Mouse (Mus musculus): ENCODE data around the gene Kif27.

DNA sequence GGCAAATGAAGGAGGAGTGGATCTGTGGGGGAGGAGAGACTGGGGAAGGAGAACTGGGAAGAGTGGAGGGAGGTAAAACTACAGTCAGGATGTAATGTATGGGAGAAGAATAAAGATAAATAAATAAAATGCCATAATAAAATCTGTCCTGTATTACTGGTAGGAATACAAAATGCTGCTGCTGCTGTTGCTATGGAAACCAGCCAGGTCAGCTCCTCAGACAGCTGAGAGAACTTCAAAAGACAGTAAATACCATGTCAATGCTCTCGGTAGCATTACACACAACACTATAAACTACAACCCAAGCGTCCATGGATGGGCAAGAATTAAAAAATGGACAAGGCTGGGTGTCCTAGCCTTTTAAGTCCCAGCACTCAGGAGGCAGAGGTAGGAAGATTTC lies 41.2 kb downstream of the Kif27 start:
- no peak for TF ChIP-seq CTCF (IDR thresholded peaks at IDR 0.05; ENCODE audit: low read depth)
- no peak for TF ChIP-seq EP300 (optimal IDR thresholded peaks at IDR 0.05)
